Mouse (Mus musculus) liver, postnatal 0 days (tissue): ENCODE results near the gene Grm5. TPM values are rescaled to one million over a fixed set of nuclear protein-coding genes. Genes with fewer than 3 reads are reported as not detected.

Experiments used
- ATAC-seq: fragments of 200-750 bp; cut with Nextera tagmentation; 2 replicates; pipeline ENCODE4 v1.8.0; 2017; ENCODE audit warnings: mild to moderate bottlenecking, moderate library complexity
- DNase-seq: peaks from one replicate; pipeline ENCODE4 v3.0.0-alpha.2; 2016
- H3K27ac ChIP-seq: fragments of 300-500 bp; sonication (generic); 2 replicates; pipeline ENCODE4 v1.5.1; 2014; ENCODE audit warnings: antibody characterized with exemption, moderate library complexity, mild to moderate bottlenecking, low read depth
- H3K27me3 ChIP-seq: fragments of 300-500 bp; sonication (generic); 2 replicates; pipeline ENCODE4 v1.6.1; 2014; ENCODE audit warnings: low read length, control low read depth, mixed read lengths; ENCODE audit not compliant: insufficient read depth
- H3K36me3 ChIP-seq: fragments of 300-500 bp; sonication (generic); replicated peaks from 2 replicates; pipeline ENCODE4 v1.6.1; 2014; ENCODE audit warnings: mild to moderate bottlenecking, control low read depth, low read length, moderate library complexity, mixed read lengths; ENCODE audit not compliant: insufficient read depth
- H3K4me1 ChIP-seq: fragments of 300-500 bp; sonication (generic); 2 replicates; pipeline ENCODE4 v1.6.1; 2014; ENCODE audit warnings: antibody characterized with exemption, mild to moderate bottlenecking, control low read depth; ENCODE audit not compliant: insufficient read depth
- H3K4me2 ChIP-seq: fragments of 300-500 bp; sonication (generic); 2 replicates; pipeline ENCODE4 v1.6.1; 2014; ENCODE audit warnings: low read depth, mild to moderate bottlenecking, low read length, moderate library complexity, mixed read lengths
- H3K4me3 ChIP-seq: fragments of 300-500 bp; sonication (generic); 2 replicates; pipeline ENCODE4 v1.5.1; 2014; ENCODE audit warnings: low read depth, low read length
- H3K9ac ChIP-seq: fragments of 300-500 bp; sonication (generic); replicated peaks from 2 replicates; pipeline ENCODE4 v1.6.1; 2014; ENCODE audit warnings: mild to moderate bottlenecking, moderate library complexity
- H3K9me3 ChIP-seq: fragments of 300-500 bp; sonication (generic); 2 replicates; pipeline ENCODE4 v1.6.1; 2016; ENCODE audit warnings: mild to moderate bottlenecking, control low read depth, low read length, mixed read lengths
- CTCF ChIP-seq: sonication (generic); IDR thresholded peaks from 2 replicates; pipeline ENCODE4 v1.5.1; 2016; ENCODE audit warnings: antibody characterized with exemption, low read depth
- EP300 ChIP-seq: IDR thresholded peaks from 2 replicates; pipeline ENCODE4 v1.6.1; 2016; ENCODE audit warnings: antibody characterized with exemption, low read depth, mild to moderate bottlenecking
- WGBS: fragments of 180-500 bp; shearing (Covaris S2); extraction: QIAGEN DNeasy Blood & Tissue Kit; methylation state at CpG from one replicate; pipeline ENCODE4 v1.1.7; 2014; ENCODE audit not compliant: insufficient replicate concordance; 5-methylcytosine and 5-hydroxymethylcytosine counted together
- polyA plus RNA-seq: library from polyadenylated mRNA; unstranded; fragments of >200 nt; fragmentation: Nextera tagmentation; extraction: Ambion mirVana; gene quantifications from 2 replicates; pipeline ENCODE4 v1.2.1, GENCODE M21; 2015

The Grm5 gene
- polyA plus RNA-seq, 1 experiment from 2014 or later = not detected

DNA sequence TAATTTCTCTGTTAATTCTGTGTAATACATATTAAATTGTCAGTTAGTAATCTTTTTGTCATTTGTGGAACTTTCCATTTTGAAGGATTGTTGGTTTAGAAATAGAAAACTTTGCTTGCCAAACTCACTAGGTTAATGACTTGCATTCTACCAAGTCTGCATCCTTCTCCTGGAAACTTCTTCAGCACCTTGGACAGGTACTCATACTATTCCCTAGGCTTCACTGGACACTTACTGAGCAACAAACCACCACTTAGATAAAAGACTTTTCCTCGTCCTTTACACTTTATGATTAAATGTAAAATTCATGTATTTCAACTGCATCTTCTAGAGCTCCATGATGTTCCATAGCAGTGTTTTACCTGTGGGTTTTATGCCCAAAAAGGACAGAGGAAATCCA is 4.0 kb downstream of the Grm5 start:
- Histone ChIP-seq H3K36me3 (no peaks in the 10 kb centered on the region), H3K27me3 (no peaks in the 10 kb centered on the region), H3K9me3 (no peaks in the 10 kb centered on the region), H3K4me3 (no peak overlapping the region), H3K4me1 (no peaks in the 10 kb centered on the region), H3K9ac (no peak overlapping the region), H3K4me2 (no peak overlapping the region), H3K27ac (no peak overlapping the region)
- ATAC-seq = no peak
- no peak for DNase-seq
- TF ChIP-seq CTCF = no peak
- 17% methylated on average over 1 of the region's 1 CpGs for WGBS

DNA sequence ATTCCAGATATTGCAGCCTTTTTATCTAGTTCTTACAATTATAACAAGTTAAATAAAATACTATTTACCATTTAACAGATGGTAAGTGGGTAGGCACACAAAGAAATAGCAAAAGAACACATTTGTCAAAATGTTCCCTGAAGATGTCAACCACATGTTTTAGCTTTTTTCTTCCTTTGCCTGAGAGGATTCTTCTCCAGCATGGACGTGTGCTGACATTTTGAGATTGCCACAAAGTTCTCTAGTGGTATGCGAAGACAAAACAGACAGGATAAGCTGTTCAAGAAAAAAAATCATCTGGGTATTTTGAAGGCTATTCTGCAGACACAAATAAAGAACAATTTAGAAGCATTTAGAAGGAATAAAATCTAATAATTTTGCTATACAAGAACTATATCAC is 42.3 kb downstream of the Grm5 start:
- H3K9ac ChIP-seq = no peak overlapping the region
- 58% methylated on average over 2 of the region's 2 CpGs for WGBS
- H3K27ac ChIP-seq = no peak overlapping the region
- TF ChIP-seq CTCF (no peak), EP300 (no peak)
- ATAC-seq (no peak), DNase-seq (no peak)
- no peaks in the 10 kb centered on the region for H3K36me3 ChIP-seq
- H3K9me3 ChIP-seq = no peaks in the 10 kb centered on the region
- H3K4me3 ChIP-seq = no peak overlapping the region
- H3K27me3 ChIP-seq = no peaks in the 10 kb centered on the region
- H3K4me2 ChIP-seq = no peak overlapping the region
- no peaks in the 10 kb centered on the region for H3K4me1 ChIP-seq

DNA sequence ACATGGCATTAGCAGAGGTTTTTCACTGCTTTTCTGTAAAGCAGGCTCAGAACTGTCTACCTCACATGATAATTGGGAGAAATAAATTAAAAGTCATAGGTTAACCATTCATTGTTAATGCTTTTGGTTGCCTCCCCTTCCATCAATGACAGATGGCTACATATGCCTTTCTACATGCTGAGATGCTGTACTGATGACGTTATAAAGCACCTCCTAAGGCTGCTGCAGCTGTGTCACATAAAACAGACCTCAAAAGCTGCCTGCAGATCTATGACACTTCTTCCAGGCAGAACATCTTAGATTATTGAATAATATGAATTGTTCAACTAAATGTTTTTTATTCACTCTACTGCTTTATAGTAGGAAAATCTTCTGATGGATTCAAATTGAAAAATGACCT is 51.6 kb downstream of the Grm5 start:
- Histone ChIP-seq H3K4me3 (no peak overlapping the region), H3K36me3 (no peaks in the 10 kb centered on the region), H3K4me2 (no peak overlapping the region), H3K9me3 (no peaks in the 10 kb centered on the region), H3K9ac (no peak overlapping the region), H3K27ac (no peak overlapping the region), H3K4me1 (no peaks in the 10 kb centered on the region), H3K27me3 (no peaks in the 10 kb centered on the region)
- ATAC-seq (no peak), DNase-seq (no peak)
- no peak for TF ChIP-seq EP300
- TF ChIP-seq CTCF = no peak
- WGBS = 48% methylated on average over 1 of the region's 1 CpGs

DNA sequence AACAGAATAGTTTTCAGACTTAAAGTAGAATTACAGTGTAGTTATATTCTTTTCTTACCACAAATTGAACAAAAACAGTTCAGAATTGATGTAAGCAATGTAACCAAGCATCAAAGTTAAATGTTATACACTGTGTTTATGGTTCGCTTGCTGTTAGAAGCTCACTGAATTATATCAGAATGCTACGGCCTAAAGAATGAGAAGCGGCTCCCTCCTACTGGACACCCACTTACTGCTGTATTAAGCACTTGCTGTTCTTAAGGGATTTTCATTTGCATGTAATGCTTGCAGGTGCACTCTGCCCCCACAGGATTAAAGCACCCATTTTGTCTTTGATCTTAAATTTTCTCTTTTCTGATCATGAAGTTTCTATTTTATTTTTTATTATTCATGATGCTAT is 66.6 kb downstream of the Grm5 start:
- no peak overlapping the region for H3K9ac ChIP-seq
- no peaks in the 10 kb centered on the region for H3K9me3 ChIP-seq
- no peak for ATAC-seq
- no peak overlapping the region for H3K4me3 ChIP-seq
- no peaks in the 10 kb centered on the region for H3K4me1 ChIP-seq
- TF ChIP-seq EP300 (no peak), CTCF (no peak)
- H3K36me3 ChIP-seq = no peaks in the 10 kb centered on the region
- WGBS = 81% methylated on average over 3 of the region's 3 CpGs
- H3K4me2 ChIP-seq = no peak overlapping the region
- no peaks in the 10 kb centered on the region for H3K27me3 ChIP-seq
- DNase-seq = no peak
- no peak overlapping the region for H3K27ac ChIP-seq

DNA sequence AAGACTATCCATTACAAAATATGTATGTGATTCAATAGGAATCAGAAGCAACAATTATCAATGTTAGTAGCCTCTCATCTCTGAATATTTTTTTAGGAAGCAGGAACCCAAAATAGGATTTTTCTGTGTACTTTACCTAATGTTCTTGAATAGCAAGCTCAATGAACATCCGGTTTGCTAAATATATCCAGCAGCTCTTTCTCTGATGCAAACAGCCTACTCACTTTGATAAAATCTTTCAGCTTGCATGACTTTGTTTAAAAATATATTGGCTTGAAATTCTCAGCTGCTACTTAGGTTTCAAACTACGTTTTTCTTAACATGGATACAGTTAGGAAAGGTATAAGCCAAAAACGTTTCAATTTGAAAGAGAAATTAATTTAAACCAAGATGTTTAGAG is 77.8 kb downstream of the Grm5 start:
- no peak for ATAC-seq
- no peak overlapping the region for H3K4me3 ChIP-seq
- 48% methylated on average over 3 of the region's 3 CpGs for WGBS

DNA sequence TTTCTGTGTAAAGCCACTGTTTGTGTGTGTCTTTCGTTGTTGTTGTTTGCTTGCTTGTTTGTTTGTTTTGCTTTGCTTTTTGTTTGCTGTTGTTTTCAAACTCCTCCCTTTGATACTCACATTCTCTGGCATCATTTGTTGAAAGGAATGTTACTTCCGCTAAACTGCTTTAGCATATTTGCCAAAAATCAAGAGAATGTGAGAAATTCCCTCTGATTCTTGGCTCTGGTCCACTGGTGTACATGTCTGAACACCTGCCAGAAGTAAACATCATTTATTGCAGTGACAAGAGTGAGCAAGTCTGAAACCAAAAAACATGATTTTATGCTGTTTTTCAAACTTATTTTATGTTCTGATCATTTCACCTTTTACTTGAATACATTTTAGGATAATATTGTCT is 80.1 kb downstream of the Grm5 start:
- Histone ChIP-seq H3K4me1 (no peaks in the 10 kb centered on the region), H3K9ac (no peak overlapping the region), H3K36me3 (no peaks in the 10 kb centered on the region), H3K9me3 (no peaks in the 10 kb centered on the region), H3K27me3 (no peaks in the 10 kb centered on the region), H3K27ac (no peak overlapping the region), H3K4me3 (no peak overlapping the region), H3K4me2 (no peak overlapping the region)
- TF ChIP-seq EP300 = no peak
- no peak for ATAC-seq
- DNase-seq = no peak
- 65% methylated on average over 2 of the region's 2 CpGs for WGBS

More for the DNA sequence above, 77.8 kb downstream of the Grm5 start:
- H3K9me3 ChIP-seq = no peaks in the 10 kb centered on the region
- H3K4me1 ChIP-seq = no peaks in the 10 kb centered on the region
- no peak overlapping the region for H3K27ac ChIP-seq
- H3K4me2 ChIP-seq = no peak overlapping the region
- no peaks in the 10 kb centered on the region for H3K27me3 ChIP-seq
- TF ChIP-seq CTCF (no peak), EP300 (no peak)
- no peak overlapping the region for H3K9ac ChIP-seq
- no peak for DNase-seq
- no peaks in the 10 kb centered on the region for H3K36me3 ChIP-seq

DNA sequence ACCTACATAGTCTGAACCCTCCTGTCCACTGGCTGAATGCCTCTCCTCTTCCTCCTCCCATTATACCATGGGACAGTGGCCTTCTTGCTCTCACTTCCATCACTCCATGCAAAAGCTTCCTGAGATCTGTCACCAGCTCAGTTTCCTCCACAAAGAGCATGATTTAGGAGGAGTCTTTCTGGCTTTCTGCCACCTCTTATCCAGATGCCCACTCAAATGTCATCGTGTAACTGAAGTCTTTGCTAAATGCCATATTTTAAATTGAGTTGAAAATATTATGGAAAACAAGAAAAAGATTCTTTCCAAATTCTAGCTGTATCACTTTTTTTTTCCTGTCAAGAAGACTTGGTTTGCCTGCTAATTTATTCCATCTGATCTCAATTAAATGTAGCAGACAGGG is 132.4 kb downstream of the Grm5 start:
- DNase-seq (no peak), ATAC-seq (no peak)
- no peak overlapping the region for H3K4me2 ChIP-seq
- H3K36me3 ChIP-seq = no peaks in the 10 kb centered on the region
- H3K27me3 ChIP-seq = no peaks in the 10 kb centered on the region
- TF ChIP-seq CTCF (no peak), EP300 (no peak)
- H3K27ac ChIP-seq = no peak overlapping the region
- H3K9me3 ChIP-seq = no peaks in the 10 kb centered on the region
- no peak overlapping the region for H3K9ac ChIP-seq
- no peak overlapping the region for H3K4me3 ChIP-seq
- H3K4me1 ChIP-seq = no peaks in the 10 kb centered on the region
- WGBS = 70% methylated on average over 1 of the region's 1 CpGs
